Mouse (Mus musculus): ENCODE data around the gene Capn3. TPM values are rescaled to one million over a fixed set of nuclear protein-coding genes. Genes with fewer than 3 reads are reported as not detected.

Gene Capn3
- polyA plus RNA-seq, 1 experiment from 2014 or later, result 0.64 TPM

GRCm38 (mm10) chr2:120454987-120455386, 832 bp upstream of the Capn3 start:
- no peak for ATAC-seq (ENCODE audit: low FRiP score)
- no peak overlapping the region for H3K4me3 ChIP-seq (replicated peaks; ENCODE audit: low read length)

GRCm38 (mm10) chr2:120460216-120460615, 4.4 kb downstream of the Capn3 start:
- no peaks in the 10 kb centered on the region for H3K36me3 ChIP-seq (replicated peaks; ENCODE audit: control insufficient read depth, insufficient read depth)
- no peak overlapping the region for H3K4me3 ChIP-seq (replicated peaks; ENCODE audit: low read length)
- H3K27ac ChIP-seq, result no peak overlapping the region
- H3K4me1 ChIP-seq (replicated peaks; ENCODE audit: control insufficient read depth, insufficient read depth, low read length), result no peaks in the 10 kb centered on the region
- ATAC-seq (ENCODE audit: low FRiP score), result no peak
- no peak overlapping the region for H3K4me2 ChIP-seq (replicated peaks)
- no peak overlapping the region for H3K9ac ChIP-seq
- 0 out of 2 replicates have a peak, but pooled peaks cover 3% of the 10 kb centered on the region for H3K9me3 ChIP-seq (ENCODE audit: control insufficient read depth, low read length)
- DNase-seq (ENCODE audit: low spot score), result no peak
- 96% methylated on average over 4 of the region's 4 CpGs for WGBS
- no peaks in the 10 kb centered on the region for H3K27me3 ChIP-seq (ENCODE audit: control insufficient read depth, insufficient read depth, low read length)

More at GRCm38 (mm10) chr2:120454987-120455386, 832 bp upstream of the Capn3 start:
- Histone ChIP-seq H3K36me3 (replicated peaks; ENCODE audit: control insufficient read depth, insufficient read depth) (no peaks in the 10 kb centered on the region), H3K9me3 (ENCODE audit: control insufficient read depth, low read length) (no peaks in the 10 kb centered on the region), H3K4me2 (replicated peaks) (no peak overlapping the region), H3K27ac (no peak overlapping the region), H3K9ac (no peak overlapping the region), H3K27me3 (ENCODE audit: control insufficient read depth, insufficient read depth, low read length) (no peaks in the 10 kb centered on the region), H3K4me1 (replicated peaks; ENCODE audit: control insufficient read depth, insufficient read depth, low read length) (no peaks in the 10 kb centered on the region)
- DNase-seq (ENCODE audit: low spot score), result no peak
- WGBS, result 85% methylated on average over 2 of the region's 2 CpGs

GRCm38 (mm10) chr2:120463328-120463727, 7.5 kb downstream of the Capn3 start:
- no peak for ATAC-seq (ENCODE audit: low FRiP score)
- H3K4me2 ChIP-seq (replicated peaks), result no peak overlapping the region
- no peaks in the 10 kb centered on the region for H3K27me3 ChIP-seq (ENCODE audit: control insufficient read depth, insufficient read depth, low read length)
- H3K9me3 ChIP-seq (ENCODE audit: control insufficient read depth, low read length), result 0 out of 2 replicates have a peak, but pooled peaks cover 3% of the 10 kb centered on the region
- WGBS, result 86% methylated on average over 7 of the region's 7 CpGs
- no peaks in the 10 kb centered on the region for H3K4me1 ChIP-seq (replicated peaks; ENCODE audit: control insufficient read depth, insufficient read depth, low read length)
- H3K4me3 ChIP-seq (replicated peaks; ENCODE audit: low read length), result no peak overlapping the region
- H3K36me3 ChIP-seq (replicated peaks; ENCODE audit: control insufficient read depth, insufficient read depth), result no peaks in the 10 kb centered on the region
- DNase-seq (ENCODE audit: low spot score), result no peak
- H3K9ac ChIP-seq, result no peak overlapping the region
- H3K27ac ChIP-seq, result no peak overlapping the region

DNA sequence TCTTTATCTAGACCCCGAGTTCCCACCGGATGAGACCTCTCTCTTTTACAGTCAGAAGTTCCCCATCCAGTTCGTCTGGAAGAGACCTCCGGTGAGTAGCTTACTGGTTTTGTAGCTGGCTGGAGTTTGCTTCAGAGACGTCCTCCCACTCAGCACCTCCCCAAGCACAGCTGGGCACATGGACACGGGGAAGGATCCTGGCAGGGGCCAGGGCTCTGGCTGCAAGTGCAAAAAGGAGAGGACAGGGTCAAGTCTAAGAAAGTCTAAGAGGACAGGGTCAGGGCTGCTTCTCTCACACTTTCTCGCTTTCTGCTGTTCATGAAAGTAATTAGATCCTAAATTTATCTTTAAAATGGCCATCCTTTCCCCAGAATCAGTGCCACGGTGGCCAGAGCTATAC, 8.3 kb downstream of the Capn3 start:
- H3K27ac ChIP-seq, result no peak overlapping the region
- H3K4me3 ChIP-seq (replicated peaks; ENCODE audit: low read length), result no peak overlapping the region
- no peaks in the 10 kb centered on the region for H3K36me3 ChIP-seq (replicated peaks; ENCODE audit: control insufficient read depth, insufficient read depth)
- 81% methylated on average over 8 of the region's 8 CpGs for whole genome bisulfite sequencing
- 0 out of 2 replicates have a peak, but pooled peaks cover 3% of the 10 kb centered on the region for H3K9me3 ChIP-seq (ENCODE audit: control insufficient read depth, low read length)
- H3K9ac ChIP-seq, result no peak overlapping the region
- no peaks in the 10 kb centered on the region for H3K27me3 ChIP-seq (ENCODE audit: control insufficient read depth, insufficient read depth, low read length)
- H3K4me2 ChIP-seq (replicated peaks), result no peak overlapping the region
- no peak for DNase-seq (ENCODE audit: low spot score)
- no peak for ATAC-seq (ENCODE audit: low FRiP score)
- no peaks in the 10 kb centered on the region for H3K4me1 ChIP-seq (replicated peaks; ENCODE audit: control insufficient read depth, insufficient read depth, low read length)

DNA sequence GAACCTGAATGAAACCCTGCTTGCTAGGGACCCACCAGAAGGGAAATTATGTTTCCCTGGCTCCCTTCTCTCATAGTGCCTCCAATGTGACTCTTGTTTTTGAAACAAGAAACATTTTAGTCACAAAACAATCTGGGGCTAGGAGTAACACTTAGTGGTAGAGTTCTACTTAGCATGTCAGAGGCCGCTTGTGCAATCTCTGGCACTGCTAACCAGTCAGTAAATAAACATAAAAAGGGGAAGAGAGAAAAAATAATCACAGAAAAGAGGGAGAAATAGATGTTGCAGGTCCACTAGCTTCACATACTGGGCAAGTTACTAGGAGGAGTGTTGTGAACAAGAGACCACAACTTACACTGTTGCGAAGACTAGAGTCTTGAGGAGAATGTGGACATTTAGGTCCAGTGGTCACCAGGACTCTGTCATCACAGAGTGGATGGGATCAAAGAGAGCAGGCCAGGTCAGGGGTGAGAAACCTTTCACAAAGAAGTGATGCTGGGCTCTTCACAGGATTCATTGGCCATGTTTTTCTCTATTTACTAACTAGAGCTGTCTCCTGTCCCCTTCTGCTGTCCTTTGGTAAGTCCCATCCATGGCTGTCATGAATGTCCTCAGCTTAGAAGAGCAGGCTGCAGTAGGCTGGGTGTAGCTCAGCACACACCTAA, 9.0 kb downstream of the Capn3 start:
- Histone ChIP-seq H3K9me3 (ENCODE audit: control insufficient read depth, low read length) (0 out of 2 replicates have a peak, but pooled peaks cover 3% of the 10 kb centered on the region), H3K4me3 (replicated peaks; ENCODE audit: low read length) (no peak overlapping the region), H3K36me3 (replicated peaks; ENCODE audit: control insufficient read depth, insufficient read depth) (no peaks in the 10 kb centered on the region), H3K27ac (no peak overlapping the region), H3K27me3 (ENCODE audit: control insufficient read depth, insufficient read depth, low read length) (no peaks in the 10 kb centered on the region), H3K9ac (no peak overlapping the region), H3K4me2 (replicated peaks) (no peak overlapping the region), H3K4me1 (replicated peaks; ENCODE audit: control insufficient read depth, insufficient read depth, low read length) (no peaks in the 10 kb centered on the region)
- DNase-seq (ENCODE audit: low spot score) (no peak), ATAC-seq (ENCODE audit: low FRiP score) (no peak)
- WGBS, result 97% methylated on average over 2 of the region's 2 CpGs

DNA sequence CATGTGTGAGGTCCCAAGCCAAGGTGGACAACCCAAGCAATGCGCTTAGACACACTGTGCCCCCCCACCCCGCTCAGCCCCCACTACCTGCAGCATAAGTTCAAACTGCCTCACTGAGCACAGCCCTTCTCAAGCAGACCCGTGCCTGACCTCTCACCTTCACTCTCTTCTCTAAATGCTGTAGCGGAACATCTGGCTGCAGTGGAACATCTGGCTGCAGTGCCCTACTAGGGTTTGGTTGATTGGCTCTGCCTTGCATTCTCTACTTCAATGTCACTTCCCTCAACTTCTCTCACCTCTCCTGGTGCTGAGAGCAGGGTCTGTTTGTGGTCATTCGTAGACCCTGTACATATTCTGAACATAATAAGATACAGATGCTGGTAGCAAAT, 9.6 kb downstream of the Capn3 start:
- no peak for ATAC-seq (ENCODE audit: low FRiP score)
- Histone ChIP-seq H3K27me3 (ENCODE audit: control insufficient read depth, insufficient read depth, low read length) (no peaks in the 10 kb centered on the region), H3K36me3 (replicated peaks; ENCODE audit: control insufficient read depth, insufficient read depth) (no peaks in the 10 kb centered on the region), H3K4me2 (replicated peaks) (no peak overlapping the region), H3K9ac (no peak overlapping the region), H3K9me3 (ENCODE audit: control insufficient read depth, low read length) (0 out of 2 replicates have a peak, but pooled peaks cover 3% of the 10 kb centered on the region), H3K4me1 (replicated peaks; ENCODE audit: control insufficient read depth, insufficient read depth, low read length) (no peaks in the 10 kb centered on the region), H3K27ac (no peak overlapping the region), H3K4me3 (replicated peaks; ENCODE audit: low read length) (no peak overlapping the region)
- no peak for DNase-seq (ENCODE audit: low spot score)
- WGBS, result 86% methylated on average over 5 of the region's 5 CpGs

GRCm38 (mm10) chr2:120468011-120468410, 12.2 kb downstream of the Capn3 start:
- Histone ChIP-seq H3K4me3 (replicated peaks; ENCODE audit: low read length) (no peak overlapping the region), H3K9ac (no peak overlapping the region), H3K27ac (no peak overlapping the region), H3K4me2 (replicated peaks) (no peak overlapping the region), H3K27me3 (ENCODE audit: control insufficient read depth, insufficient read depth, low read length) (no peaks in the 10 kb centered on the region), H3K9me3 (ENCODE audit: control insufficient read depth, low read length) (no peaks in the 10 kb centered on the region), H3K4me1 (replicated peaks; ENCODE audit: control insufficient read depth, insufficient read depth, low read length) (no peaks in the 10 kb centered on the region), H3K36me3 (replicated peaks; ENCODE audit: control insufficient read depth, insufficient read depth) (no peaks in the 10 kb centered on the region)
- ATAC-seq (ENCODE audit: low FRiP score) (no peak), DNase-seq (ENCODE audit: low spot score) (no peak)

DNA sequence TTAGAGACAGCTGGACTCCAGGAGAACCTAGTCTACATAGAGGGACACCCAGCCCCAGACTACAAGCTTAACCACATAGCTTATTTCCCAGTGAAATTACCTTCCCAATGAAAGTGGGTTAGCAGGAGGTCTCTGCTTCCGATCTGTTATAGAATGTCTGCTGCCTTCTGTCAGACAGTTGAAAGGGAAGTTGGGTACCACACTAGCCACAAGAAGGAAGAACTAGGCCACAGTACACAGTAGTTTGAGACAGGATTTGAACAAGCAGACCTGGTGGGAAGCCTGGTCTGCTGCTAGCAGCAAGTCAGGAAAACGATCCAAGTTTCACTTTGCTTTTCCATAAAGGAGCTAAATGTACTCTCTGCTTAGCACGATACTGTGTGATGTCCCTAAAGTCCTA, 13.4 kb downstream of the Capn3 start:
- 95% methylated on average over 3 of the region's 3 CpGs for WGBS
- Histone ChIP-seq H3K9ac (no peak overlapping the region), H3K4me2 (replicated peaks) (no peak overlapping the region), H3K9me3 (ENCODE audit: control insufficient read depth, low read length) (no peaks in the 10 kb centered on the region), H3K4me1 (replicated peaks; ENCODE audit: control insufficient read depth, insufficient read depth, low read length) (no peaks in the 10 kb centered on the region), H3K27me3 (ENCODE audit: control insufficient read depth, insufficient read depth, low read length) (no peaks in the 10 kb centered on the region), H3K36me3 (replicated peaks; ENCODE audit: control insufficient read depth, insufficient read depth) (no peaks in the 10 kb centered on the region), H3K27ac (no peak overlapping the region), H3K4me3 (replicated peaks; ENCODE audit: low read length) (no peak overlapping the region)
- ATAC-seq (ENCODE audit: low FRiP score) (no peak), DNase-seq (ENCODE audit: low spot score) (no peak)

- DNase-seq (ENCODE audit: low spot score) (no peak), ATAC-seq (ENCODE audit: low FRiP score) (no peak)
- no peak overlapping the region for H3K9ac ChIP-seq
- H3K9me3 ChIP-seq (ENCODE audit: control insufficient read depth, low read length), result no peaks in the 10 kb centered on the region
- no peak overlapping the region for H3K4me2 ChIP-seq (replicated peaks)
- no peaks in the 10 kb centered on the region for H3K36me3 ChIP-seq (replicated peaks; ENCODE audit: control insufficient read depth, insufficient read depth)
- no peak overlapping the region for H3K4me3 ChIP-seq (replicated peaks; ENCODE audit: low read length)
- no peaks in the 10 kb centered on the region for H3K4me1 ChIP-seq (replicated peaks; ENCODE audit: control insufficient read depth, insufficient read depth, low read length)
- no peaks in the 10 kb centered on the region for H3K27me3 ChIP-seq (ENCODE audit: control insufficient read depth, insufficient read depth, low read length)
- H3K27ac ChIP-seq, result no peak overlapping the region
- WGBS, result 87% methylated on average over 10 of the region's 10 CpGs
Observed at GRCm38 (mm10) chr2:120469715-120470114, 13.9 kb downstream of the Capn3 start.

DNA sequence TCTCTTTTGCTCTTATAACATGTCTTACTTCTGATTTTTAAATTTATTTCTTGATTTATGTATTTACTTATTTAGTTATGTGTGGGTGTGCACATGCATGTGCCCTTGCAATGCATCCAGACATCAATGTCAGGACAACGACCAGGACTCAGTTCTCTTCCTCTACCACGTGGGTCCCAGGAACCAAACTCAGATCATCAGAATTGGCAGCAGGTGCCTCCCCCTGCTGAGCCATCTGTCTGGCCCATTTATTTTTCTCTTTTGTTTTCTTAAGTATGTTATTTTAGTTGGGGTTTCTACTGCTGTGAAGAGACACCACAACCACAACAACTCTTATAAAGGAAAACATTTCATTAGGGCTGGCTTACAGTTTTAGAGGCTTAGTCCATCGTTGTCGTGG, 15.0 kb downstream of the Capn3 start:
- ATAC-seq (ENCODE audit: low FRiP score), result no peak
- no peak for DNase-seq (ENCODE audit: low spot score)
- Histone ChIP-seq H3K9me3 (ENCODE audit: control insufficient read depth, low read length) (no peaks in the 10 kb centered on the region), H3K4me1 (replicated peaks; ENCODE audit: control insufficient read depth, insufficient read depth, low read length) (no peaks in the 10 kb centered on the region), H3K27me3 (ENCODE audit: control insufficient read depth, insufficient read depth, low read length) (no peaks in the 10 kb centered on the region), H3K27ac (no peak overlapping the region), H3K36me3 (replicated peaks; ENCODE audit: control insufficient read depth, insufficient read depth) (no peaks in the 10 kb centered on the region), H3K4me2 (replicated peaks) (no peak overlapping the region), H3K4me3 (replicated peaks; ENCODE audit: low read length) (no peak overlapping the region), H3K9ac (no peak overlapping the region)
- 77% methylated on average over 4 of the region's 4 CpGs for WGBS

Measured in hindbrain, embryonic 14.5 days (tissue).